Mouse (Mus musculus) brain, embryonic 14.5 days (tissue): ENCODE measurements at regions not wholly inside any gene's neighbourhood (a gene's known extent, or its start where the extent isn't known, plus 50 kb on each side); places are given as distances from the start of the nearest gene placed in this dataset.

ENCODE experiments used
- CTCF ChIP-seq: fragments of 200-500 bp; IDR thresholded peaks from 2 replicates; pipeline ENCODE4 v1.5.1; 2012; ENCODE audit warnings: inconsistent platforms, mild to moderate bottlenecking, moderate library complexity, borderline replicate concordance; ENCODE audit not compliant: insufficient read depth, insufficient read length; ENCODE audit errors: extremely low read depth
- POLR2A ChIP-seq: fragments of 200-500 bp; IDR thresholded peaks from 2 replicates; pipeline ENCODE4 v1.6.1; 2012; ENCODE audit warnings: mild to moderate bottlenecking, inconsistent platforms, borderline replicate concordance; ENCODE audit not compliant: poor library complexity, insufficient read depth, insufficient read length, severe bottlenecking; ENCODE audit errors: extremely low read depth

DNA sequence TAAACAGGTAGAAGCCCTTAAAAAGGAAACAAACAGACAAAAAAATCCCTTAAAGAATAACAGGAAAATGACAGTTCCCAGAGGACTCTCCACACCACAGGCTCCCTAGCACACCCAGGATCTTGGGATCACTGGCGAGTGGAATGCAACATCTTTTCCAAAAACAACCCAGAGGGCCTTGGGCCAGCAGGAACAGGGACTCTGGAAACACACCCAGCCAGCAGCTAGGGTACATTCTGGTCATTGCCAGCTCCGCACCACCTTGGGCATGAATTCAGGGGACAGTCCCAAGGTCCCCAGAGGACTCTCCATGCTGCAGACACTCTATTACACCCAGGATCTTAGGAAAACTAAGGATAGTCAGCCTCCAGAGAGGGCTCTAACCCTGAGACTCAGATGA, 479.5 kb upstream of the Brinp3 start:
- TF ChIP-seq CTCF (no peak), POLR2A (no peak)
